Mouse (Mus musculus) heart, adult 11 months (tissue): ENCODE data around the gene B3galt2.
A peak's percentile ranks its signal among the peaks of the same experiment; 100 is the strongest.

Experiments
- DNase-seq: peaks from one replicate; pipeline ENCODE4 v3.0.0; 2022

The B3galt2 gene

DNA sequence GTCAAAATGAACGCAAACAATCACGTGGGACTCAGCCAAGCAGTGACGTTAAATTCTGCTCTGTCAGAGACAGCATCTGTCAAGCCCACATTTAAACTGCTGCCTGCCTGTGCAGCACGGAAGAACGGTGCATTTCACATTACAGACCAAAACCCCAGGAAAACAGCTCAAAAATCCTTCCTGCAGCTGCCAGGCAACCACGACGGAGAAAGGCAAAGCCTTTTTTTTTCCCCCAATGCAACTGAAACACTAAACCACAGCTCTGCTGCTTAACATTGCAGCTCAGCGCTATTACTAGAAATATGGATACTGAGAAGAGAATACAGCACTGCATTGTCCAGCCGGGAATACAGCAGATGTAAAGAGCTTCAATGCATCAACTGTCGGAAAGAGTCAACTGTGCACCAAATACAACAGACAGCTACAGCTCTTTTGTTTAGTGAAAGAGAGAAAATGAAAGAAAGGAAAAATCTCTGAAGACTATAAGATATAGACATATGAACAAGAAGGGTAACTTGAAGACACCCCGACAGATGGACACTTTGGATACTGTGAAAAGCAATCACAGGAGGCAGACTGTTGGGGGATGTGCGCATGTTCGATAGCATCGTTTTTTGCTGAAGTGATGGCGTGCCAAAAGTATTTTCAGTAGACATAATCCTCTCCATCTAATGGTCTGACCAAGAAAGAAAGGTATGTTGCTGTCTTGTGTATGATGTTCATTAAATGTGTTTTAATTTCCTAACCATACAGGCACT lies at the start of gene B3galt2:
Gene B3galt2, plus strand, starts transcription at position 15 of the 758 bp plus-strand sequence.
- DNase-seq, result peak; percentile 81

DNA sequence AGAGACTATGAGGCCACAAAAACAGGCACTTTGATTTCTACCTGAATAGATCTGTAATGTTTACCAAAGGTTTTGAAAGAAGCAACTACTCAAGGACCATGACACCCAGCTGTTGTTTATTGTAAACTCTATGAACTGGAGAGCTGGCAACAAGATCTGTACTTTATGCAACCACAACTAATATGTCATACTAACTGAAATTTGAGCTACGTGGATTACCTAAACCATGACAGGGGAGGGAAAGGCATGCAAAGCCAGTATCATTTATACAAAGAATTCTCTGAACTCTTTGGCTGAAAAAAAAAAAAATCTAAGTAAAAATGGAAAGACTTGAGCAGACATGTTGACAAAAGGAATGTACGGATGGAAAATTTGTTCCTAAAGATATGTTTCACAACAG lies 43.6 kb upstream of the B3galt2 start:
- DNase-seq, result no peak

DNA sequence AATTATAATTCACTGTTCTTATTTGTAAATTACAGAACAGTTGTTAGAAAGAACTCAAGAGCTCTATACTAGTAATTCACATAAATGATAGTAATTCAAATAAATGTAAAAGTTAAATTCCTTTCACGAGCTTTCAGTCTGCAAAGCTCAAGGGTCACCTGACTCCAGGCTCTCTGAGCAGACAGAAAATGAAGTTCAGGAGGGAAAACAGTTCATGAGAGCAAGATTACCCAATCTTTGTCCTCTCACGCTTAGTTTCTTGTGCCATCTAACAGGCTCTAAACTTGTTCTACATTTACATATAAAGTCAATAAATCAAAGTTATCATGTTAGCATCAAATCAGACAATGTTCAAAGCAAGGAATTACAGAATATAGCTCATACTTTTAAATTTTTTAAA lies 31.6 kb upstream of the B3galt2 start:
- no peak for DNase-seq

DNA sequence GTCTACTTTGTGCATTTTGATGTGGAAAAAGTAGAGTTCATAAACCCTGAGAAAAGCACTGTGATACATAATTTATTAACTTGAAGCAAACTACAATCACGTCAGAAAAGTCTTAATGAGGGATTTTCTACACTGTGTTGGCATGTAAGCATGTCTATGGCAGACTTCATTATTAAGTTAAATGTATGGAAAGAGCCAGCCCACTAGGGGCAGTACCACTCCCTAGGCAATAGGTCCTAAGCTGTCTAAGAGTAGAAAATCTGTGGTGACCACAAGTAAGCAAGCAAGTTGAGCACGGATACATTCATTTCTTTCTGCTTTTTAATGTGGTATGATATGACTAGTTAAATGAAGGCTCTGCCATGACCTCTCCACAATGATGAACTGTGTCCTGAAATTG lies 27.6 kb upstream of the B3galt2 start:
- DNase-seq, result no peak

DNA sequence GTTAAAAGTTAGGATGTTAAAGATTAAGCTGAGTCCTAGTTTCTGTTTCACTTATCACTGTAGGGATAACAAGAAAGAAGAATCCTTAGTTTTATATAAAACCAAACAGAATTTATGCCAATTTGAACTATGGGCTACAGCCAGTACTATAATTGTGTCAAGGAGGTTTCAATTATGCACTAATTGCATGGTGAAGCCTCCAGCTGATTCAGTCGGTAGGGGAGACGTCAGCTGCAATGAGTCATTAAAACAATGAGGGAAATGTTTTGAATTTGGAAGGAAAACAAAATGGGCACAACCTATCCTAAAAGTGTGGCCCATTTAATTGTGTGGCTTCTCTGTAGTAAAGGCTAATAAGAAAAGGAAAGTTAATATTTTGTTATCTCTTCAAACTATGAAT lies 20.7 kb upstream of the B3galt2 start:
- no peak for DNase-seq

- no peak for DNase-seq
These were observed 18.5 kb upstream of the B3galt2 start for GRCm38 (mm10) chr1:143621930-143622329.

DNA sequence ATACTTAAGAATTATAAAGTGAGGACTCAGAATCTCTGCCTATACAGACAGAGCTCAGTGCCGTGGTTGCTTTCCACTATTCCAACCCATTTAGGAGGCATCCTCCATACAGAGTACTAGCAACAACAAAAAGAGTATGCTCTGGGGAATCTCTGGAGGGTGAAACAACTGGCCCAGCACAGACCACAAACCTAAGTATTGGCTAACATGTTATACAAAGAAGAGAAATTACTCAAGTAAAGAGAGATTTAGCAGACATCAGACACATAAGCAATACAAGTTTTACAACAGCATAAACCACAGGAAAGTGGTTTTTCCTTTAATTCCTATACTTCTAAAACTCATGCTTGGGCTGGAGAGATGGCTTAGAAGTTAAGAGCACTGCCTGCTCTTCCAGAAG lies 17.8 kb upstream of the B3galt2 start:
- no peak for DNase-seq

DNA sequence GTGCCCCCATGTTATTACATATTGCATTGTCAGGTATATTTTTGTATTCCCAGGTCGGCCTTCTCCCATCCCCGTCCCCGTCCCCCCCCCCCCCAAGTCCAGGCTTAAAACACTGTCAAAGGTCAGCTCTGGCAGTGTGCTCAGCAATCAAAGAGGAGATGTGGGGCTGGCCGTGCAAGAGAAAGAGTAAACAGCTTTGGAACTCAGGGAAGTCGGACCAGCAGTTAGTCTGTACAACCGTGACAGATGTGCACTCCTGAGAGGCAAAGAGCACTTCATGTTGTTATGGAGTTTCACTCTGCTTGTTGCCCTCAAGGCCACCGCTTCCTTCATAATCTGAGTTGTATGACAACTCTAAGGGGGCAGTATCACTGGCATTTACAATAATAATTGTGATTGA lies 9.1 kb upstream of the B3galt2 start:
- DNase-seq, result no peak

GRCm38 (mm10) chr1:143632361-143632760 lies 8.1 kb upstream of the B3galt2 start:
- no peak for DNase-seq

DNA sequence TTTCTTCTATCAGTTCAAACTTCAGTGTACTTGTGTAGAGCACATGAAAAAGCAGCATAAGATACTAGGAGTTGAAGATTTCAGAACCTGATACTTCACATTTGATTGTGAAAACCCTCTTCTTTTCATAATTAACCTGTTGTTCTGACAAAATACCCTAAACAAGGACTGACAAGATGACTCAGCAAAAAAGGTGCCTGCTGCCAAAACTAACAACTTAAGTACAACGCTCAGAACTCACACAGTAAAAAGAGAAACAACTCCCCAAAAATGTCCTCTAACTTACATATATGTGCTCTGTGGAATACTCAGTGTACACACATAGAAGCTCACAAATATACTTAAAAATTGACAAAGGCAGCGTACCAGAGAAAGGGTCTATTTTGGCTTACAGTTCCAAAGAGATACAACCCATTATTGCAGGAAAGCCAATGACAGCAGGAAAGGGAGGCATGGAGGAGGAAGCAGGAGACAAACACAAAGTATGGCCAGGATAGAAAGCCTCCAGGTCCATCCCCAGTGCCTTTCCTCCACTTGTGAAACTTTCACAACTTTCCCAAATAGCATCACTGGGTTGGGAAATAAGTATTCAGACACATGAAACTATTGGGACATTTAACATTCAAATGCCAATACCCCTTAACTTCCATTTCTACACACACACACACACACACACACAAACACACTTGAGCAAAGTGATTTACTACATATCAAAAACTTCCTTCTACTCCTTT lies 7.4 kb upstream of the B3galt2 start:
- DNase-seq, result no peak

DNA sequence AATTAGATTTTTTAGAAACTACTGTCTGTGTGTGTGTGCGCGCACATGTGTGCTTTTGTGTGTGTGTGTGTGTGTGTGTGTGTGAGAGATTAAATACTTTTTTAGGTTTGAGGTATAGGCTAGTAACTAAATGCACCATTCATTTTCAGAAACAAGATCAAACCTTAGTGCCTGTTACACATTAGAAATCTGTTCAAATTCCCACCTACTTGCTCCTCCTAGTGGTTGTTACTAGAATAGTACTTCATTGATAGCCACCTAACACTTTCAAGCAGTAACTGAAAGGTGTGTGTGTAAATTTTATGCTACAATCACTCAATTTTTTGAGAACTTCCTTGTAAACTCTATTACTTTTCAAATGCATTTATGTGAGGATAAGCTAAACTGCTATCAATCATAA lies 3.8 kb downstream of the B3galt2 start:
- DNase-seq, result no peak

DNA sequence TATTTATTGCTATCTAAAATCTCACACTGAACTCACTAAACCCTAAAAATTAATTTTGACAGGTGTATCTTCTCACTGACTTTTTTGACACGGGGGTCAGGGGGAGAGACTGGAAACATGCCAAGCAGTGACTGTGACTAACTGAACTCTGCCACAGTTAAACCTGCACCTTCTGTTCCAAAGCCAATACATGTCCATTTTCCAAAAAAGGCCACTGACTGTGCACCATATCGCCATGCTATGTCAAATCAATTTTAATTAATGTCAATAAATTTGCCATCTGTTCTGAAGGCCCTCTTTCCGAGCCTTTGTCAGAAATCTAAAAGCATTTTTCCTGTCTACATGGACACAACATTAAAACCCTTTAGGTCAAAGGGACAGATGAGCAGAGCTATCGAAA lies 4.9 kb downstream of the B3galt2 start:
- DNase-seq, result no peak

DNA sequence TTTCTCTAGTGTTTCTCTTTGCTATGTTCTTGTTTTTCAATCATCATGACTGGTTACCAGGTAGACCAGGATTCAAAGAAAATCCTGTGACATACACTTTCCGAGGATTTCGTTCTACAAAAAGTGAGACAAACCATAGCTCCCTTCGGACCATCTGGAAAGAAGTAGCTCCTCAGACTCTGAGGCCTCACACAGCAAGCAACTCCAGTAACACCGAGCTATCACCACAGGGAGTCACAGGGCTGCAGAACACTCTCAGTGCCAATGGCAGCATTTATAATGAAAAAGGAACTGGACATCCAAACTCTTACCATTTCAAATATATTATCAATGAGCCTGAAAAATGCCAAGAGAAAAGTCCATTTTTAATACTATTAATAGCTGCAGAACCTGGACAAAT lies 5.8 kb downstream of the B3galt2 start:
- DNase-seq, result no peak

GRCm38 (mm10) chr1:143650317-143650716 lies 9.9 kb downstream of the B3galt2 start:
- no peak for DNase-seq

DNA sequence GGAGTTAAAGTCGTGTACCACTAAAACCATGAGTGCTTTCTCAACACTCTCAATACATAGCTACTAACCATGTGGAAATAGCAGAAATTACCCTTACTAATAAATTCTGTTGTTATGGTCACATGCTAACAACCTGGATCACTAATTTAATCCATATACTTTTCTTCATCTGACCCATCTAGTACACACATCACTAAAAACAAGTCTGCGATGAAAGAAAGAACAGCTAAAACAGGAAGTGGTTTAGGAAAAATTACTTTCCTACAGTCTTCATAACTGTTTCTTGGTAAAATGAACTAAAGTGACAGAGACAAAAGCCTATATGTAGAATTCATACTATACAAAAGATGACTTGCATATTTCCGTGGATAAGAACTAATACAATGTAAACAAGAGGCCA lies 13.2 kb downstream of the B3galt2 start:
- no peak for DNase-seq

DNA sequence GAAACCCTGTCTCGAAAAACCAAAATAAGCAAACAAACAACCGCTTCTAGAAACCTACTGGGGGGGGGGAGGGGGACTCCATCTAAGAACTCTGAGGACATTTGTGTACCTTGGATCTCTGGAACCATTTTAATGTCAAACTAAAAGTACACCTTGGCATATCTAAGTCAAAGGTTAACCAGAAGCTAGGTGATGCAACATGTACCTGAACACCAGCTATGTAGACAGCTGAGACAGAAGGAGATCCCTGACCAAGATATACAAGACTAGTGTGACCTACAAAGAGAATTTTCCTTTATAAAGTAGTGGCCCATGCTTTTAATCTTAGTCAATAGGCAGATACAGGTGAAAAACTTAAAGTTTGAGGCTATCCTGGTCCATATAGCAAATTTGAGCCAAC lies 22.7 kb downstream of the B3galt2 start:
- DNase-seq, result no peak

DNA sequence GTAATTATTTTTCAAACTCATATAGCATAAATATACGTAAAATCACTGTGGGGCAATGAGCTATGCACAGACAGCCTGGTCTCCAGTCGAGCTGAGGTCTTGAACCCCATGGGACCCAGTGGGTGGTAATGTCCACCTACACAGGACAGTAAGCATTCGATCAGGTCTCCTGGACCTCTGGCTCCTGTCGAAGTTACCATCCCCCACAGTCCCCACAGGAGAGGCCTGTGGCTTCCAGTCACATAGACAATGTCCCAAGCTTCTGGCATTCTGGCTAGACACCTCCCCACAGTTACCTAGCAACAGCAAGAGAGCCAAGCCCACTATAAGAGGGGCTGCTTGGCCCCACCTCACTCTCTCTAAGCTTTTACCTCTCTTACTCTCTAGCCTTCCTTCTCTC lies 24.3 kb downstream of the B3galt2 start:
- DNase-seq, result peak; percentile 81

- no peak for DNase-seq
These were observed 35.4 kb downstream of the B3galt2 start for GRCm38 (mm10) chr1:143675734-143676361.

- peak; percentile 93 for DNase-seq
These were observed 40.6 kb downstream of the B3galt2 start for GRCm38 (mm10) chr1:143681108-143681507.

DNA sequence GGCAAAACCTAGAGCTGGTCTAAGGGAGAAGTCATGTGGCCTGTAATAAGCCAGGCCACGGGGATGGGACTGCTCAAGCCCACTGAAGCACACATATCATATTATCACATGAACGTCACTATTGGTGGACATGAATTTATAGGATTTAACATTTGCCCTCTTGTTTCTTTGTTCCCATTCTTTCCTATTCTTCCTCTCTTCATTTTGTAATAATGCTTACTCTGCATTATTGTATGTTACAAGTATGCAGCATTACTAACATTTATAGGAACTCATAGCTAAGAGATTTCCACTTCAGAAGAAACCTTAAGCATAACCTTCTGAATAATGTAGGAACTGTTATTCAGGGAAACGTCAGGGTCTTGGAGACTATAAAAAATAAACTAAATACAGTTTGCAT lies 44.4 kb downstream of the B3galt2 start:
- no peak for DNase-seq

DNA sequence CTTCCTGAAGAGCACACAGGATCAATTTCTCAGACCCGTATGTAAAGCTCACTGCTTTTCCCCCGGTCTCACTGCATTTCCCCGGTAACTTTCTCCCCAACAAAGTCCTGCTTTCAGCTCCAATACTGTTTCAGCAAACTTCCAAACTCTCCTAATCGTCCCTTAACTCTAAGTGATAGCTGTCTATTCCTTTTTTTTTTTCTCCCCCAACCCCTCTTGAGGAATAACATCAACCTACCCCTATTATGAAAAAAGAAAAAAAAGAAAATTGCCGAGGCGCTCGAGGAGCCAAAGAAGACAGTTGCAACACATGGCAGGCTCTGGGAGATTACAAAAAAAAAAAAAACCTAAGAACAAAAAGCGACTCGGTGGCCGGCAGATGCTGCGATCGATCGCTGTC lies 61.3 kb downstream of the B3galt2 start:
- no peak for DNase-seq

- DNase-seq, result no peak
These were observed 61.8 kb downstream of the B3galt2 start for GRCm38 (mm10) chr1:143702141-143702740.

DNA sequence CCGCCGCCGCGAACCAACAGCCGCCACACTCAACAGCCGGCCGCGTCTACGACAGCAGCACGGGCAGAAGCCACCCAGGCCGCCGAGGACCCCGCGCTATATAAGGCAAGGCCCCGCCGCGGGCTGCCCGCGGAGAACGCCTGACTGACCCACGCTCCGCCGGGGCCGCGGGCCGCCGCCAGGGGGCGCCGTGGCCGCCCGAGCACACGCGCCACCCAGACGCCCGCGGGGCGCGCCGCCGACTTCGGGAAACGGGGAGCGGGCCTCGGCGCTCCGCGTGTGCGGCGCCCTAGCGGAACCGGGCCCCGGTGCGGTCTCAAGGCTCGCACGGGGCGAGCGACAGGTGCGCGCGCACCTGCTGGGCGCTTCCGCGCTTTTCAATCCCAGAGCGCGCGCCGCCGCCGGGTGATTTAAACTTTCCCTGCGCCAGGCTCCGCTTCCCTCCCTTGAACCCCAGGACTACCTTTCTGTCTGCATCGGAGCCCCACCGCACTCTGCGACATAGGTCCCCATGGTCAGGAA lies 62.3 kb downstream of the B3galt2 start, which contains the start of gene Cdc73:
Gene Cdc73, minus strand, starts transcription at position 153 of the 522 bp plus-strand sequence.
- DNase-seq, result peak; percentile 99
